Mouse (Mus musculus) cerebellum, adult 18-20 months (tissue): Measurements from ENCODE around the gene Sez6.

Experiments used
- DNase-seq, 2 experiments: peaks; one replicate each; pipeline ENCODE4 v3.0.0; 2021

Sez6 gene

GRCm38 (mm10) chr11:77950797-77951228 lies 20.2 kb downstream of the Sez6 start:
- DNase-seq: peak; percentile 88 to 95

- no peak for DNase-seq
Observed at GRCm38 (mm10) chr11:77953671-77954070, 23.1 kb downstream of the Sez6 start.

DNA sequence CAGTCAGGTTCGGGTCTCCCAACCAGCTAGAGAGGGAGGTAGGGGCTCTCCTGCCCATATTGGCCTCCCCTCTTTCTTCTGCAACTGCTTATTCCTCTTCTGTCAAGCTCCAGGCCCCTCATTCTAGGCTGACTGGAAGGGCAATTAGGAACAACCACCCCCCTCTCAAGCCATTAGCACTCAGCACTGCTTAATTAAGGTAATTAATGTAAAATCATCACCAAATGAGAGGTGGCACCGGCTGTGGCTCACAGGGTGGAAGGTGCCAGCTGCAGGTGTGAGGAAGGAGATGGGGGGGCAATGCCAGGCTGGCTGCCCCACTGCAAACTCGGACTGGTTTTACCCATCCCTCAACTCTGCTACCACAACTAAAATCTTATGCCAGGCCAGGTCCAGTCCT lies 25.8 kb downstream of the Sez6 start:
- DNase-seq: no peak

DNA sequence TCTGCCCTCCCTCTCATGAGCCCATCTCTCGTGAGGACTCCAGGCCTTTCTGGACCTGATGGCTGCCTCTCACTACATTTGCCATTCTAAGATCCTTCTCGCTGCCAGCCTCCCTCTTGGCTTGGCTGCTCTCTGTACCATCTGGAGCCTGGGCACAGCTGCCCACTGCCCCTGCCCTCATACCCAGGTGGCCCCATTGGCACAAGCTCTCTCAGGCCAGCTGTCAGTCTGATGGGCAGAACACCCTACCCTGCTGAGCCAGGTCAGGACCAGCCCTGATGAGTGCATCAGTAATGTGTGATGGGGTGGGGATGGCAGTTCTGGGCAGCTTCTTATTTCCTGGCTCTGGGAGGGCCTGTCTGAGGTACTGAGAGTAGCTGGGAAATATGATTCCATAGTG lies 27.7 kb downstream of the Sez6 start:
- peak in 1 of 2 experiments; percentile 43 for DNase-seq

- no peak for DNase-seq
Observed at GRCm38 (mm10) chr11:77958932-77959331, 28.3 kb downstream of the Sez6 start.

DNA sequence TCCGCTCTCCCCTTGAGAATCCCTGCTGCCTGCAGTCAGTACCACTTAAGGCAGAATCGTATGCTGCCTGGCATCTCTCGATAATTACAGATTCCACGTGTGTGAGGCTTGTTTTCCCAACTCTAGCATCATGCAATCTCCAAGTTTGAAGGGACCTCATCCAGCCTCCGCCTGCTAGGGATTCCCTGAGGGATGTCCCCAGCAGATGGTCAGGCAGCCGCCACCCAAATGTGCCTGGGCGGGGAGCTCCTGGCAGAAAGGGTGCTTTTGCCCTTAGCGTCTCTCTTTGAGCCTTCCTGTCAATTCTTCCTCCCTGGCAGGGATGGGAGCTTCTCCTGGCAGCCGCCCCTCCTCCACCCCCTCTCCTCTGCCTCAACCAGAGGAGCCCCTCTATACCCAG lies 29.6 kb downstream of the Sez6 start:
- DNase-seq: no peak

GRCm38 (mm10) chr11:77960898-77961297 lies 30.3 kb downstream of the Sez6 start:
- no peak for DNase-seq

DNA sequence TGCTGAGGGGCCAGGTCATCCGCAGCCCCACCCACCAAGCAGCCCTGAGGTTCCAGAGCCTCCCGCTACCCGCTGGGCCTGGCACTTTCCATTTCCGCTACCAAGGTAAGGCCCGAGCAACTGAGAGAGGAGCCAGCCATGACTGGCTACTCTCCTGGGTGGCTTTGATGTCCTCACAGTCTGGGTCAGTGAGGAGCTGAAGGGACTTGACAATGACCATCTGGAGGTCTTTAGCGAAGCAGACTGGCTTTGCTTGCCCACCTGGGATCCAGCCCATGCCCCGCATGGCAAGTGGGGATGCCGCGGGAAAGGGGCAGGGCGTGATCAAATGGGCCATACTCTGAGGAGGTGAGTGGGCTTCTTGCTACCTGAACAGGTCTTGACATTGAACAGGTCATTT lies 32.3 kb downstream of the Sez6 start:
- DNase-seq: no peak

GRCm38 (mm10) chr11:77964415-77965095 lies 34.0 kb downstream of the Sez6 start:
- DNase-seq: no peak

GRCm38 (mm10) chr11:77965101-77966036 lies 34.8 kb downstream of the Sez6 start:
- DNase-seq: peak; percentile 91 to 95

GRCm38 (mm10) chr11:77966037-77966391 lies 35.4 kb downstream of the Sez6 start:
- DNase-seq: no peak

DNA sequence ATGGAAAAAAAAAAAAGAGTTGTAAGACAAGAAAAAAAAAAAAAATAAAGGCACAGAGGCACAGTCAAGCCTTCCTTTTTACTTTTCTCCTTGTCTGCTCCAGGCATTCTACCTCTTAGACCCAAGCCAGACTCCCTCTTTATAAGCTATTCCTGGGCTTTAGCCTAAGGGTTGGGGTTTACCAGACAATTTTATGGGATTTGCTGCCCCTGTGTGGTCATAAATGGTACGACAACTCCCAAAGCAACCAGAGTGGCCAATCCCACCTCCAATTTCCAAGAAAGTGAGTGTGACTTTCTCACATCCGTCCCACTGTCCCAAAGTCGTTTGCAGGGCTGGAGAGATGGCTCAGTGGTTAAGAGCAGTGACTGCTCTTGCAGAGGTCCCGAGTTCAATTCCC lies 36.5 kb downstream of the Sez6 start:
- peak; percentile 79 to 87 for DNase-seq

DNA sequence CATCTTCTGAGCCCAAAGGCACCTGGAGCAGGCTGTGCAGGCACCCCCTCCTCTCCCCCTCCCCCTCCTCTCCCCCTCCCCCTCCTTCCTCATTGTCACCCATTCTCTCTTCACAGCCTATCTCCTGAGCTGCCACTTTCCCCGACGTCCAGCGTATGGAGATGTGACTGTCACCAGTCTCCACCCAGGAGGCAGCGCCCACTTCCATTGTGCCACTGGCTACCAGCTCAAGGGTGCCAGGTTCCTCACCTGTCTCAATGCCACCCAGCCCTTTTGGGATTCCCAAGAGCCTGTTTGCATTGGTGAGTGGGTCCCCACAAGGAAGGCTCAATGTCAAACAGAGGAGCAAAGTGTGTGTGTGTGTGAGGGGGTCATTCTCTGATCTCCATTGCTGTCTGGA lies 38.2 kb downstream of the Sez6 start:
- no peak for DNase-seq

GRCm38 (mm10) chr11:77970718-77971117 lies 40.1 kb downstream of the Sez6 start:
- peak; percentile 45 to 62 for DNase-seq

GRCm38 (mm10) chr11:77973520-77973919 lies 42.9 kb downstream of the Sez6 start:
- DNase-seq: no peak

DNA sequence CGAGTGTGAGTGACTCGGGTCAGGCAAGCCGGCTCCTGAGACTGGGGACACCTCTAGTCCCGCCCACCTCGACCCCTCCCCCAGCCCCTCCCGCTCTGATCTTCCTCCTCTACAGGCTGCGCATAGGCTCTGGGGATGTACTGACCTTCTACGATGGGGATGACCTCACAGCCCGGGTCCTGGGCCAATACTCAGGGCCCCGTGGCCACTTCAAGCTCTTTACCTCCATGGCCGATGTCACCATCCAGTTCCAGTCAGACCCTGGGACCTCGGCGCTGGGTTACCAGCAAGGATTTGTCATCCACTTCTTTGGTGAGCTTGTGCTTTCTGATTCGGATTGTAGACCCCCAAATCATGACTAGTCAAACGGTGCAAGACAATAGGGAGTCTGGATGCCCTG lies 43.7 kb downstream of the Sez6 start:
- DNase-seq: no peak

GRCm38 (mm10) chr11:77975873-77976272 lies 45.3 kb downstream of the Sez6 start:
- DNase-seq: no peak

DNA sequence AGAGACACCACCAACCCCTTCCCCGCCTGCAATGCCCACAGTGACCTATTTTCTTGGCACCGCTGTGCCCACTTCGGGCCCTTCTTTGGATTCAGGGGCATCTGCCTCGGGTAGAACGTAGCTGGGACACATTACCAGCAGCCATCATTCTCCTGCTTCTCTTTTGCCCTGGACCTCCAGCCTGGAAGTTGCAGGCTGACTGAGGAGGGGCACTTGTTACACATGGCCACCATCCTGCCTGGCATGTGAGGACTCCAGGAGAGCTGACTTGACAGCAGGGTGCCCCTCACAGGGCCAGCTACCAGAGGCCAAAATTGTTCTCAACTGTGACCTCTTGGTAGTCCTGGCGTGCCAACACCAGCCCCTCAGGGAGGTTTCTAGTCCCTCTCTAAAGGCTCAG lies 47.6 kb downstream of the Sez6 start:
- DNase-seq: no peak

- no peak for DNase-seq
Observed at GRCm38 (mm10) chr11:77979221-77979809, 48.7 kb downstream of the Sez6 start.

DNA sequence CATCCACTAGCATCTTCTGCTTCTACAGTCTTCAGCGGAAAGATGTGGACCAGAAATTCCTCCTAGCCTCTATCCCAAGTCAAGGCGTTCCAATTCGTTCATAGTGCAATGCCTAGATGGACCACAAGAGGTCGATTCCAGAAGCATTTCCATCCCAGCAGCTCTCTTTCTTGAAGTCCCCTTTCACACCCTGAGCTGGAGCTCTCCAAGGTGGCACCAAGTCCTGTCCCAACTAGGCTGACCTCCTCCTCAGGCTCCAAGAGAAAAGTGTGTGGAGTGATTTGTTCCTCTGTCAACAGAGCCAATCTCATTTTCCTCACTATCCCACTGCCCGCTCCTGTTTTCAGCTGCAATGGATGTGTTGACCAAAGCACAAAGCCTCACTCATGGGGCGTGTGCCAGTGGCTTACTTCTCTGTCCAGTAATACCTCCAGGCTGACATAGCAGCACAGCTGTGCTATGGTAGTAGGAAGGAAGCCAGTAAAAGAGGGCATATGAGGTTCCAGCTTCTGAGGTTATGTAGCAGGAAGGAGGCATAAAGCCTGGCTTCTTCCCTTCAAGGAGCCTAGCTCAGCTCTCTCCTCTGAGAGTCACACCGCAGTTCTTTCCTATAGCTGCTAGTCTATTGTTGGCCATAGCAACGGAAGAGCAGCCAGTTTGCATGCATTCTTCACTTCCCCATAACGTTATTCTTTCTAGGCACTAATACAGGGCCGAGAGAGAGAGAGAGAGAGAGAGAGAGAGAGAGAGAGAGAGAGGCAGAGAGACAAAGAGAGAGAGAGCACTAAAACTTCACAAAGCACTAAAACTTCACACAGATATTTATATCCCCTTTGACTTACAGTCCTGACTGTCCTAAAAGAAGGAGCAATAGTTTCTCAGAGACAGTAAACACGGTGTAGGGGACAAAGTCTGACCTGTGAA lies 49.9 kb downstream of the Sez6 start:
- DNase-seq: peak; percentile 58 to 63

DNA sequence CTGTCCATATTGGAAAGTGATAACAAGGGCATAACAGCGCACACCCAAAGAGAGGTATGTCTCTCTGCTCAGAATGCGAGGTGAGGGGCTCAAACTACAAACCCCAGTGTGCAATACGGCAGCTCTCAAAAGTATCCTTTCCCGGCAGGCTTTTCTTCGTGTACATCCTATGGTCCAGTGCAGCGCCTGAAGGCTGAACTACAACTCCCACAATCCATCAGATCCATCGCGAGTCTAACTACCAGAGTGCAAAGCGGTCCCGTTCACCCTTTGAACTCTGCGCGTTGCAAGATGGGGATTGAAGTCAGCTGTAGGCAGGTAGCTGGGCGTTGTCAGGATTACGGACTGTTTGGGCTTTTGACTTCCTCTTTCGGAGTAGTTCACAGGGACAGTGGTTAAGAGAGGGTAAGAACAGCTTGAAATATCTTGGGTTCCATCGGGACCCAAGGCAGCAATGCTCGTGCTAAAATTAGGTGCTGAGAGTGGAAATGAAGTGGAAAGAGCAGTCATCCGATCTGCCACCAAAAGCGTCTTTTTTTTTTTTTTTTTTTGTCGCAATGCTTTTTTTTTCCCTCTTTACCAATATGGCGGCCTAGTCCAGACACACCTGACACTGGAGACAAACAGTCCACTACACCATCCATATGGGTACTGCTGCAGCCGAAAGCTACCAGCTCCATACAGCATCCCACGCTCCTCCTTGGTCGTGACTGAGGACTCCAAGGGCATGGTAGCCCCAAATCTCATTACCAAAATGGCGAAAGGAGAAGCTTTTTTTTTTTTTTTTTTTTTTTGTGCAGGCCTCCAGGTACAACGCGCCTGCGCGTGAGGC lies 51.2 kb downstream of the Sez6 start:
- DNase-seq: peak; percentile 90 to 99

DNA sequence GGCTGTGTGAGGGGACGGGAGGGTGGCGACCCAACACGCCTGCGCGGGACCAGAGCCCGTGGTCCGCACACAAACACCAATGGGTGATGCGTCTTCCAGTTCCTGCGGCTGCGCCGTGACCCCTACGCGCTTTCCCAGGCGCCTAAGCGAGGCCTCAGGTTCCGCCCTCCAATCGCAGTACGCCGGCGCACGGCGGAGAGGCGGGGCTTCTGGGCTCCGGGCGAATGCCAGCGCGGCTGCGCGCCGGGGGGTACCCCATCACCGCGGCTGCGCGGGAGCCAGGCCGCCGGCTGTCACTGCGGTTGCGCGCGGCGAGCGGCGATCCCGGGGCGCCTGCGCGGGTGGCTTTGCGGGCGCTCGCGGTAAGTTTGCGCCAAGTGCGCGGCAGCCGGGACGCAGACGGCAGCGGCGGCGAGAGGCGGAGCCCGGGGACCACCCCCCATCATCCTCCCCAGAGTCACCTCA lies 51.9 kb downstream of the Sez6 start, which contains the start of gene Phf12:
Gene Phf12 (plus strand): TSS at position 314 of the 465 bp plus-strand sequence.
- DNase-seq: peak; percentile 100
